Mouse (Mus musculus): Measurements from ENCODE around the gene Cacnb2.

The Cacnb2 gene

DNA sequence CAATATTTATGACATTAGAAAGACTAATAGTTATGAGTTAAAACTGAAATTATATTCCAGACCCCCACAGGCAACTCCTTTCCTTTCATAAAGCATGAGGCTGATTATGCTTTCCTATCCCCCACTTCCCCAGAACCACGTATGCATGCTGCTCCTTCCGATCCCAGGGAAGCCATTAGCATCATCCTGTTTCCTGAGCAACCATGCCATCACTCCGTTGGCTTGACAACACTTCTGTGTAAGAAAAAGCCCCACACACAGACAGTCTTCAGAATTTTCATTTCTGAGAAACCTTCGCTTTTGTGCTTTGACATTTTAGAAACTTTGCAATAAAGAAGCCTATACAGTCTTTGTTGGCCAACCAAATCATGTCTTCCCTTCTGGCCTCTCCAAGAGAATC, 393.1 kb downstream of the Cacnb2 start:
- no peak for DNase-seq

DNA sequence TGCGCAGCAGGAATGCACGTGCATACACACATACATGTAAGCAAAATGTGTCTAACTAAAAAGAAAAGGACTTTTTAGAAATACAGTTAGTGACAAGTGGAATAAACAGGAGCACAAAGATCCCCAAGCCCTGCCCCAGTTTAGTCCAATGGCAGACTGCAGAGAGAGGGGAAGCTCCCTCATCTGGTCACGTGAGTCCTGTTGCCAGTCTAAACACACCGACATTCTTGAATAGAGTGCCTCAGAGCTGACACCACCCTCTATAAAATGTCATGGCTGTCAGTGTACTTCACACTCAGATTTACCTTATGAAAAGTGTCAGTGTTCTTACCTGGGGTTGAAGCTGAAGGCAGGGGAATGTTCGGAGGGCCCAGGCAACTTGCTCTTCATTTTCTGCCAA, 394.9 kb downstream of the Cacnb2 start:
- peak; percentile 24 for DNase-seq

DNA sequence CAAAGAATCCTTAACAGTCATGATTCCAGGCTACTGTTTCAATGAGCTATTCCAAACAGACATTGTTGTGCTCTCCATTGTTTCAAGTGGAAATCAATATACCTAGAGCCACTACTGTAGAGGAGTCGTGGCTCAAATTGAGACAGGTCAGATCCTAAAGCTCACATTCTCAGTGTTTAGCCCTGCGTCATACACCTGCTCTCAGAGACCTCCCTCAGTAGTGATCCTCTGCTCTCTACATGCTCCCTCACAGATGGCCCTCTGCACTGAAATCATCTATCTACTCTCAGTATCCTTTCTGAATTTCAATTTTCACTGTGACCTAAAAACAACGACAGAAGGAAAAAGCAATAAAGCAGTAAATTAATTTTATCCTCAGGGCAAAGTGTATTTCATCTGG, 404.6 kb downstream of the Cacnb2 start:
- DNase-seq = no peak

DNA sequence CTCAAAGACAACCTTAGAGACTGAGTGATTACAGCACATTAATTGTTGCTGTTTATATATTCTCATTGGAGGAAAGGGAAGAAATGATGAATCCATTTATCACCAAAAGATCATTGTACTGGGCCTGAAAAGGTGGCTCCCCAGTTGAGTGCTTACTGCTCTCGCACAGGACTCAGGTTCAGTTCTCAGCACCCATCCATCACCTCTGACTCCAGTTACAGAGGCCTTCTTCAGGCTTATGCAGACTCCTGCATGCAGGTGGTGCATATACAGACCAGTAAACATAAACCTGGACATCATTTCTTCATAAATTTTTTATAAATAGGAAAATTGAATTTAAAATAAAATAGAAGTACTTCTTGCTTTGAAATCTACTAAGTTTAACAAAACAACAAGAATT, 405.2 kb downstream of the Cacnb2 start:
- DNase-seq = no peak

DNA sequence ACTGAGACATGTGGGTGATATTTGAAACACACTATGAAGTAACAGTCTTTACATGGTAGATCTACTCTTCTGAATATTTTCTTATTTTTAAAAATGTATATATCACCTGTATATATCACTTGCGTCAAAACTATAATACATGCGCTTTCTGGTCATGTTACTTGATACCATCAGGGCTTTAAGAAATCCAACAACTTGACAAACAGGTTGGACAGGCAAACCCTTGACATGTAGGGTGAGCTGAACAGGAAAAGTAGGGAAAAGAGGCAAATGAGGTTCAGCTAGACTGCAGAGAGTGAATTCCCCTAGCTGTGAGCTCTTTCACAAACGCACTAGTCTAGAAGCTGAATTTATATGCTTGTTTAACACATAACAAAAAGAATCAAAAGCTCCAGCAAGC, 423.9 kb downstream of the Cacnb2 start:
- no peak for DNase-seq

DNA sequence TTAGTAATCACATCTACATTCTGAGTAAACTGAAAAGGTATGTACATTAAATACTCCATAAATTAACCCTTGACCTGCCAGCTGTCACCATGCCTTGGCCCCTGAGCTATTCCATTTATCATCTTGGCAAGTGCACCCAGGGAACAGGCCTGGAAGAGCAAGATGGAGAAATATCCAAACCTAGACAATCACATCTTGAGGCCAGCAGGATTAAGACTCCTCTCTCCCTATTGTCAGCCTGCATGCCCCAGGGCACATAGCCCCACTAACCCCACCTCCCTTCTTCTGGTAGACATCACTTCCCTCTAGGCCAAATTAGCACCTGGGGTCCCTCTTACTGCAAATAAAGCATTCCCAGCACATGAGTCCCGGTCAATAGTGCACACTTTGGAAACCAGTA, 424.9 kb downstream of the Cacnb2 start:
- no peak for DNase-seq

Measured in lung, postnatal 10 days (tissue).